Mouse (Mus musculus) right cerebral cortex, adult 18-20 months (tissue): Measurements from ENCODE around the gene Tmem256.
A peak's percentile ranks its signal among the peaks of the same experiment; 100 is the strongest.
"Not testable (repeated sequence)": the region's sequence is repeated elsewhere in the genome, so short reads cannot be mapped to it uniquely, and the experiment has no call there.

Experiments used
- DNase-seq: peaks from one replicate; pipeline ENCODE4 v3.0.0; 2022; ENCODE audit warnings: mixed read lengths

The Tmem256 gene

GRCm38 (mm10) chr11:69858113-69858998, 20.0 kb downstream of the Tmem256 start, which contains the start of gene Tnk1:
Gene Tnk1, minus strand, starts transcription at chr11:69858730.
- no peak for DNase-seq

GRCm38 (mm10) chr11:69863729-69864128, 25.4 kb downstream of the Tmem256 start:
- DNase-seq, result not testable (repeated sequence)

GRCm38 (mm10) chr11:69864138-69864860, 26.0 kb downstream of the Tmem256 start:
- DNase-seq, result no peak

- DNase-seq, result no peak
These were observed 27.2 kb downstream of the Tmem256 start for GRCm38 (mm10) chr11:69865561-69865960.

- no peak for DNase-seq
These were observed 29.0 kb downstream of the Tmem256 start for GRCm38 (mm10) chr11:69867335-69867734.

- DNase-seq, result no peak
These were observed 32.2 kb downstream of the Tmem256 start for GRCm38 (mm10) chr11:69870289-69871069.

- no peak for DNase-seq
These were observed 33.5 kb downstream of the Tmem256 start for GRCm38 (mm10) chr11:69871822-69872221.

- DNase-seq, result no peak
These were observed 34.1 kb downstream of the Tmem256 start for GRCm38 (mm10) chr11:69872451-69872850.

- DNase-seq, result no peak
These were observed 37.9 kb downstream of the Tmem256 start for GRCm38 (mm10) chr11:69876186-69876585.

- peak; percentile 69 for DNase-seq
These were observed 38.6 kb downstream of the Tmem256 start for GRCm38 (mm10) chr11:69876867-69877266.

GRCm38 (mm10) chr11:69877878-69878277, 39.6 kb downstream of the Tmem256 start, which contains the start of gene Tmem95:
Gene Tmem95, minus strand, starts transcription at chr11:69878018.
- no peak for DNase-seq

GRCm38 (mm10) chr11:69878399-69878798, 40.1 kb downstream of the Tmem256 start:
- no peak for DNase-seq

GRCm38 (mm10) chr11:69878952-69879351, 40.6 kb downstream of the Tmem256 start:
- no peak for DNase-seq

GRCm38 (mm10) chr11:69879711-69880110, 41.4 kb downstream of the Tmem256 start:
- no peak for DNase-seq

- no peak for DNase-seq
These were observed 42.2 kb downstream of the Tmem256 start for GRCm38 (mm10) chr11:69880506-69880852.

GRCm38 (mm10) chr11:69880853-69881603, 42.7 kb downstream of the Tmem256 start, which contains the start of gene Kctd11:
Gene Kctd11, minus strand, starts transcription at chr11:69881406.
- DNase-seq, result peak; percentile 69

GRCm38 (mm10) chr11:69881787-69882670, 43.7 kb downstream of the Tmem256 start:
- DNase-seq, result no peak

- no peak for DNase-seq
These were observed 44.8 kb downstream of the Tmem256 start for GRCm38 (mm10) chr11:69883066-69883465.

- no peak for DNase-seq
These were observed 45.3 kb downstream of the Tmem256 start for GRCm38 (mm10) chr11:69883527-69884151.

GRCm38 (mm10) chr11:69884240-69884639, 45.9 kb downstream of the Tmem256 start:
- DNase-seq, result no peak

GRCm38 (mm10) chr11:69884663-69885062, 46.3 kb downstream of the Tmem256 start:
- no peak for DNase-seq
